24 mouse cellular contexts compared by ENCODE assay signal in the genomic region with DNA sequence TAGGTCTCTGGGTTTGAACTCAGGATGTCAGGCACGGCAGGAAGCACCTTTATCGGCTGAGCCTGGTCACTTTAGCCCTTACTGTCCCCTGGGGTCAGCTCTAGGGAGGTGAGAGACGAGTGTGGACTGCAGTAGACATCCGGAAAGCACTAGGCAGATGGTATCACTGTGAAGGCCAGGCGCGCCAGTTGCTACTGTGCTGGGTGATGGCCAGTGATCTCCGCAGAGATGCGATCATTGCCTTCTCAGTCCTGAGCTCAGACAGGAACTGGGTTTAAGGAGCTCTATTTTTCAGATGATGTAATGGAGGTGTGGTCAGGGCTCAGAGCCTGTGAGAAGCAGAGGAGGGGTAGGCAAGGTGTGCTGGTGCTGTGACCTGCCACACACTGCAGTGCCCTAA. TPM values are rescaled to one million over a fixed set of nuclear protein-coding genes. Genes with fewer than 3 reads are reported as not detected.
DNase-seq lines count a peak whose midpoint lies in the region; ATAC-seq lines count a peak whose summit lies in the region.
"Had no signal": no experiment of that assay in that cellular context is flagged by ENCODE, and none has a peak within 500 bp of the region (broad histone marks: within the 10 kb centered on the region; RNA-seq: fewer than 3 reads in every experiment).

No protein-coding gene starts in this region.

- no peaks in the 10 kb centered on the region for H3K9me3 ChIP-seq in heart, embryonic 10.5 days
- H3K9me3 ChIP-seq in kidney, embryonic 16.5 days (ENCODE audit: low read length) = no peaks in the 10 kb centered on the region
- no peaks in the 10 kb centered on the region for H3K9me3 ChIP-seq in stomach, embryonic 15.5 days
- H3K9me3 ChIP-seq: embryonic facial prominence, embryonic 12.5 days; intestine, embryonic 15.5 days; limb, embryonic 13.5 days; liver, embryonic 13.5 days; lung, embryonic 15.5 days; midbrain, embryonic 10.5 days; neural tube, embryonic 12.5 days had no signal

- H3K4me3 ChIP-seq in heart, embryonic 10.5 days = no peak overlapping the region
- H3K4me3 ChIP-seq in kidney, embryonic 16.5 days (ENCODE audit: low read length) = no peak overlapping the region
- no peak overlapping the region for H3K4me3 ChIP-seq in stomach, embryonic 15.5 days (replicated peaks)
- H3K4me3 ChIP-seq: embryonic facial prominence, embryonic 12.5 days; erythroblast, embryonic 14.5 days; intestine, embryonic 15.5 days; limb, embryonic 13.5 days; liver, embryonic 13.5 days; lung, embryonic 15.5 days; midbrain, embryonic 10.5 days; neural tube, embryonic 12.5 days had no signal

- H3K36me3 ChIP-seq in heart, embryonic 10.5 days = no peaks in the 10 kb centered on the region
- no peaks in the 10 kb centered on the region for H3K36me3 ChIP-seq in kidney, embryonic 16.5 days (ENCODE audit: insufficient read depth, low read length)
- H3K36me3 ChIP-seq in stomach, embryonic 15.5 days = no peaks in the 10 kb centered on the region
- H3K36me3 ChIP-seq: embryonic facial prominence, embryonic 12.5 days; intestine, embryonic 15.5 days; limb, embryonic 13.5 days; liver, embryonic 13.5 days; lung, embryonic 15.5 days; midbrain, embryonic 10.5 days; neural tube, embryonic 12.5 days had no signal

- H3K4me1 ChIP-seq in heart, embryonic 10.5 days = peaks cover 71% of the 10 kb centered on the region
- peaks cover 35% of the 10 kb centered on the region for H3K4me1 ChIP-seq in kidney, embryonic 16.5 days (ENCODE audit: insufficient read depth, low read length)
- peaks cover 21% of the 10 kb centered on the region for H3K4me1 ChIP-seq in stomach, embryonic 15.5 days

- no peak overlapping the region for H3K4me2 ChIP-seq in kidney, embryonic 16.5 days (replicated peaks; ENCODE audit: low read depth, low read length)
- no peak overlapping the region for H3K4me2 ChIP-seq in stomach, embryonic 15.5 days
- H3K4me2 ChIP-seq: embryonic facial prominence, embryonic 12.5 days; intestine, embryonic 15.5 days; limb, embryonic 13.5 days; liver, embryonic 13.5 days; lung, embryonic 15.5 days; neural tube, embryonic 12.5 days had no signal

- no peak overlapping the region for H3K9ac ChIP-seq in kidney, embryonic 16.5 days (replicated peaks; ENCODE audit: low read length)
- H3K9ac ChIP-seq in stomach, embryonic 15.5 days = no peak overlapping the region
- H3K9ac ChIP-seq: embryonic facial prominence, embryonic 12.5 days; intestine, embryonic 15.5 days; limb, embryonic 13.5 days; liver, embryonic 13.5 days; lung, embryonic 15.5 days; neural tube, embryonic 12.5 days had no signal

- no peak for DNase-seq in heart, embryonic 10.5 days (ENCODE audit: low spot score)
- DNase-seq in heart, adult 11 months = no peak
- DNase-seq in kidney, postnatal 10 days = peak; percentile 9
- peak; percentile 90 for DNase-seq in cerebellum, adult 9-10 months
- no peak for DNase-seq in thymus, postnatal 25 days
- no peak for DNase-seq in ovary, postnatal 36 days (ENCODE audit: low spot score)
- DNase-seq: adrenal gland, postnatal 14 days; gastrocnemius, postnatal 10 days; heart, adult 18-20 months; liver, embryonic 13.5 days; lung, postnatal 4 days; thymus, adult 18-20 months had no signal

- H3K27me3 ChIP-seq in heart, embryonic 10.5 days (ENCODE audit: insufficient read depth, poor library complexity, severe bottlenecking) = no peaks in the 10 kb centered on the region
- no peaks in the 10 kb centered on the region for H3K27me3 ChIP-seq in kidney, embryonic 16.5 days (ENCODE audit: insufficient read depth, low read length)
- no peaks in the 10 kb centered on the region for H3K27me3 ChIP-seq in stomach, embryonic 15.5 days (replicated peaks)
- H3K27me3 ChIP-seq: embryonic facial prominence, embryonic 12.5 days; intestine, embryonic 15.5 days; limb, embryonic 13.5 days; liver, embryonic 13.5 days; lung, embryonic 15.5 days; neural tube, embryonic 12.5 days; Patski had no signal

- 61% methylated on average over 8 of the region's 8 CpGs for WGBS in heart, embryonic 10.5 days
- 88% methylated on average over 8 of the region's 8 CpGs for WGBS in kidney, embryonic 16.5 days
- 81% methylated on average over 8 of the region's 8 CpGs for WGBS in stomach, embryonic 15.5 days

- ATAC-seq in kidney, embryonic 16.5 days (ENCODE audit: low FRiP score, low TSS enrichment) = no peak
- ATAC-seq in stomach, embryonic 15.5 days (ENCODE audit: insufficient read depth, low FRiP score, low read depth) = no peak
- ATAC-seq: activated CD4-positive, CD25-positive, alpha-beta regulatory T cell, adult 4 months; forebrain, embryonic 14.5 days; intestine, embryonic 15.5 days; Patski had no signal

- H3K27ac ChIP-seq in heart, embryonic 10.5 days = 0 out of 2 replicates have a peak overlapping the region, but pooled peaks have one; percentile 2
- H3K27ac ChIP-seq in kidney, embryonic 16.5 days (ENCODE audit: low read length) = no peak overlapping the region
- 0 out of 2 replicates have a peak overlapping the region, but pooled peaks have one; percentile 3 for H3K27ac ChIP-seq in stomach, embryonic 15.5 days
- H3K27ac ChIP-seq: embryonic facial prominence, embryonic 12.5 days; intestine, embryonic 15.5 days; limb, embryonic 13.5 days; liver, embryonic 13.5 days; lung, embryonic 15.5 days; midbrain, embryonic 10.5 days; neural tube, embryonic 12.5 days had no signal

RNA-seq across cellular contexts. Expression of gene Tmem51, which starts 28.5 kb away (rescaled TPM):
- 21.0 and 25.9 TPM in 2 replicates for polyA plus RNA-seq in heart, embryonic 10.5 days (2016; fragmentation: Nextera tagmentation; extraction: Ambion mirVana)
- 41.6 and 42.7 TPM in 2 replicates for polyA plus RNA-seq in kidney, embryonic 16.5 days (2015; fragmentation: Nextera tagmentation; extraction: Ambion mirVana)
- polyA plus RNA-seq in stomach, embryonic 15.5 days (2015; fragmentation: Nextera tagmentation; extraction: Ambion mirVana) = 62.4 and 64.8 TPM in 2 replicates

RNA-seq across cellular contexts. Expression of gene Fhad1, which starts 40.7 kb away (rescaled TPM):
- 3.4 and 5.2 TPM in 2 replicates for polyA plus RNA-seq in heart, embryonic 10.5 days (2016; fragmentation: Nextera tagmentation; extraction: Ambion mirVana)
- 0.74 and 1.0 TPM in 2 replicates for polyA plus RNA-seq in kidney, embryonic 16.5 days (2015; fragmentation: Nextera tagmentation; extraction: Ambion mirVana)
- polyA plus RNA-seq in stomach, embryonic 15.5 days (2015; fragmentation: Nextera tagmentation; extraction: Ambion mirVana) = 2.0 and 2.7 TPM in 2 replicates
- polyA plus RNA-seq: erythroblast, embryonic 14.5 days had no signal

Comparison
In these comparisons a context has a peak if more than half of its experiments do, and no peak if none do; other contexts are left out.
1. DNase-seq: peak in kidney, postnatal 10 days (single experiment) and cerebellum, adult 9-10 months (single experiment); none in heart, embryonic 10.5 days (single experiment), heart, adult 11 months (single experiment), thymus, postnatal 25 days (single experiment) and ovary, postnatal 36 days (single experiment).